Mouse (Mus musculus): ENCODE measurements around the gene Alyref.

Alyref gene

GRCm38 (mm10) chr11:120626785-120627467 lies 28.8 kb upstream of the Alyref start:
- DNase-seq (ENCODE audit: low spot score in 2 of 2), result no peak

GRCm38 (mm10) chr11:120625152-120625775 lies 27.1 kb upstream of the Alyref start, which contains the start of gene Sirt7:
Gene Sirt7 (minus strand): TSS chr11:120625240.
- DNase-seq (ENCODE audit: low spot score in 2 of 2), result no peak

- DNase-seq (ENCODE audit: low spot score in 2 of 2), result peak; percentile 76 to 85
Observed at GRCm38 (mm10) chr11:120624680-120625111, 26.5 kb upstream of the Alyref start.

GRCm38 (mm10) chr11:120623961-120624679 lies 26.0 kb upstream of the Alyref start:
- peak; percentile 67 to 71 for DNase-seq (ENCODE audit: low spot score in 2 of 2)

GRCm38 (mm10) chr11:120622805-120623204 lies 24.6 kb upstream of the Alyref start:
- no peak for DNase-seq (ENCODE audit: low spot score in 2 of 2)

GRCm38 (mm10) chr11:120620195-120620594 lies 22.0 kb upstream of the Alyref start:
- DNase-seq (ENCODE audit: low spot score in 2 of 2), result no peak

- DNase-seq (ENCODE audit: low spot score in 2 of 2), result no peak
Observed at GRCm38 (mm10) chr11:120618619-120619535, 20.7 kb upstream of the Alyref start.

GRCm38 (mm10) chr11:120617519-120618112 lies 19.5 kb upstream of the Alyref start, which contains the start of gene Pcyt2:
Gene Pcyt2 (minus strand): TSS chr11:120617936.
- peak; percentile 88 to 91 for DNase-seq (ENCODE audit: low spot score in 2 of 2)

GRCm38 (mm10) chr11:120616617-120617294 lies 18.6 kb upstream of the Alyref start:
- DNase-seq (ENCODE audit: low spot score in 2 of 2), result no peak

GRCm38 (mm10) chr11:120615606-120616203 lies 17.5 kb upstream of the Alyref start:
- DNase-seq (ENCODE audit: low spot score in 2 of 2), result no peak

GRCm38 (mm10) chr11:120615167-120615566 lies 17.0 kb upstream of the Alyref start:
- no peak for DNase-seq (ENCODE audit: low spot score in 2 of 2)

- DNase-seq (ENCODE audit: low spot score in 2 of 2), result no peak
Observed at GRCm38 (mm10) chr11:120613976-120614375, 15.8 kb upstream of the Alyref start.

GRCm38 (mm10) chr11:120613481-120613972 lies 15.4 kb upstream of the Alyref start:
- no peak for DNase-seq (ENCODE audit: low spot score in 2 of 2)

- peak in 1 of 2 experiments; percentile 68 for DNase-seq (ENCODE audit: low spot score in 2 of 2)
Observed at GRCm38 (mm10) chr11:120612763-120613162, 14.6 kb upstream of the Alyref start.

- DNase-seq (ENCODE audit: low spot score in 2 of 2), result no peak
Observed at GRCm38 (mm10) chr11:120610477-120611046, 12.4 kb upstream of the Alyref start.

- no peak for DNase-seq (ENCODE audit: low spot score in 2 of 2)
Observed at GRCm38 (mm10) chr11:120609250-120609649, 11.1 kb upstream of the Alyref start.

GRCm38 (mm10) chr11:120608241-120609034 lies 10.3 kb upstream of the Alyref start, which contains the start of gene Npb:
Gene Npb (plus strand): TSS chr11:120608477.
- DNase-seq (ENCODE audit: low spot score in 2 of 2), result no peak

- DNase-seq (ENCODE audit: low spot score in 2 of 2), result no peak
Observed at GRCm38 (mm10) chr11:120606764-120607163, 8.6 kb upstream of the Alyref start.

- DNase-seq (ENCODE audit: low spot score in 2 of 2), result no peak
Observed at GRCm38 (mm10) chr11:120605667-120606066, 7.5 kb upstream of the Alyref start.
